Mouse (Mus musculus): ENCODE measurements around the gene Bco1.

Bco1 gene

DNA sequence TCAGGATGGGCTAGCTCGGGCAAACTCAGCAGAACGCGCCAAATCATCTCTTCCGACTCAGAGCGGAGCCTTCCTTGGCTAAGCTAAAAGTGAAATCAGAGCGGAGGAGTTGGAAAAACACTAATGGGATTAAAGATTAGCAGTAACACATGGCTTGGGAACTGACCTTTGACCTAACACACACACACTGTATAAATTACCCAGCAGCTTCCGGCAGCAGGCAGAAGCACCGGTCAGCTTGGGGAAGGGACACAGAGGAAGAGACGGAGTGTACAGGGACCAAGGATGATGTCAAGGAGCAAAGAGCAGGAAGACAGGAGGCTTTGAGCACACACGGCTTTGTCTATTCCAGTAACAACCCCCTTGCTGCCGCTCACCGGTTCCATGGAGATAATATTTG, at the start of gene Bco1:
TSS of gene Bco1 (plus strand) at position 208 of the 400 bp plus-strand sequence.
- DNase-seq = no peak

DNA sequence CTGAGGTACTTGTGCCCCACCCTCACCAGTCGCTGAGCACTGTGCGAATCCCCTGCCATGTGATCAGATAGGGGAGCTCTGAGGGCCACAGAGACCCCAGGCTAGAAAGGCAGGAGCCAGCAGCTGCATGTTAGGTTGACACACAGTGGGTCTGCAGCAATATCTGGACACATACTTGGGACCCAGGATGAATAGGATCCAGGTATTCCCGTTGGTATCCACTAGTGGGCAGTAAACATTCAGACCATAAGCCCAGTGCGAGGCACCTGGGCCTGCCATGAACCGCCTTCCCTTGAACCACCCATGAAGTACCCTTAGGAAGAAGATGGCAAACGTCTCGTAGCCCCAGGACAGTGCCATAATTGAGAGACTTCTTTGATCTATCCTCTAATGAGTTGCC, 46.2 kb upstream of the Bco1 start:
- no peak for DNase-seq

DNA sequence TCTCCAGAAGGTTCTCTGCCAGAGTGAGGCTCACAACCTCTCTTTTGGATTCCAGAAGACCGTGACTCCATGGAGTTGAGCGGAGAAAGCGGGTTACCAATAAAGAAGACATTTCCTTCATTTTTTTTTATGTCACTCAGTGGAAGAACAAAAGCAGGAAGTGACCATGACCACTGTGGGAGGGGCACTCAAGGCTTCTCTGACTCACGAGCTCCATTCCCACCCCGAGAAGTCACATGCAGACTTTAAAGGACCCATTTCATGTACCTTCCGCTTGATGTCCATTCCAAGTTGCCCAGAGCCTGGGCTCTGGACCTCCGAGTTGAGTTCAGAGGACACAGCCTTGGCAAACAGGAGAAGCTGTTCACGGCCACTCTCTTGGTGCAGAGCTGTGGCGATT, 44.9 kb upstream of the Bco1 start:
- no peak for DNase-seq

DNA sequence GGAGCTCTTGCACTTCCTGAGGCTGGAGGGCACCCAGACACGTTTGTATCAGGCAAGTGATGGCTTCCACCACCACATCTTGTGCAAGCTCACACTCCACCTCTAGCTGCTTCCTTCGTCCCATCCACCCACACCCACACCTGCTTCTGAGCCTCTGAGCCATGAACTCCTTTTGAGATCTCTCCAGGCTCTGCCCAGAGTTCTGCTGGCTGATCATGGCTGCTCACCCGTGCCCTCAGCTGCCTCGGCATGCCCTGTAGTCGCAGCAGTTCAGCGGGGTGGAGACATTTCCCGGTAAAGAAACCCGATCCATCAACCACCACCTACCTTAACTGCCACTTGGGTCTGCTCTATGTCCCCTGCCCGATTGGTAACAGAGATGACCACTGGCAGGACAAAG, 44.3 kb upstream of the Bco1 start:
- no peak for DNase-seq

DNA sequence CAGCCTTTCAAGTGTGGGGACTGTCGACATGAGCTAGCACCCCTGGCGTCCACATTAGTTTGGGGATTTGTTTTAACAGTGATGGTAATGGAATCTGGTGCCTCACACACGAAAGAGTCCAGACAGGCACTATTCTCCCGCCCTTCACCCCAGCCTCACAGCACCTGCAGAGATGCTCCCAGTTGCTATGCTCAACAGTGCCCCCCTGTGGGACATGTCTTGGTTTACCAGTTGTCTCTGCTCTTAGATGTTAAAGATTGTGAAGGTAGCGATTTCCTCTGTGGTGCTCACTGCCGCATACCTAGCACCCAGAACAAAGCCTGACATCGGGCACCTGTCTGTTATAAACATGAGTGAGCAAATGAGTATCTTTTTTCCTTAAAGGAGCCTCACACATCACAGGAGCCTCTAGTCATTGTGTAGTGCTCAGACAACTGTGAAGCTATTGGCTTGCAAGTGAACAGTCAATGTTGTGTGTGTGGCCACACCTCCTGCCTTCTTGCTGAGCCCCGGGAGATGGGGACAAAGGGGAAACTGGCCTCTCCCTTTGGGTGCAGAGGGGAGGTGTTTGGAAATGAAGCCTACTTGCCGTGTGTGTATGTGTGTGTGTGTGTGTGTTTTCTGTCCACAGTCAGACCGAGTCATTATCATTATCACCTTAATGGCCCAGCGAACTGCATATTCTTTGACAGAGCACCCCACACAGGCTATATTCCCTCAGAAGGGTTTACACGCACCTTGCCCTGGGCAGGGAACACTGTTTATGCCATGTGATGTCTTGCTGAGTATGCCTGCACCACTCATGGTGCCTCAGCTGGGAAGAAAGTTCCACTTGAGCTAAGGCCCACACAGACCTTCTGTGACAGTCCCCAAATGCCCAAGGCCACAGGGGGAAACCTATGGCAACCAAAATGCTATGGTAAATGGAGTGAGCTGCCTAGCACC, 42.2 kb upstream of the Bco1 start:
- no peak for DNase-seq

- no peak for DNase-seq
These were observed 41.5 kb upstream of the Bco1 start for GRCm38 (mm10) chr8:117054146-117054545.

- no peak for DNase-seq
These were observed 40.6 kb upstream of the Bco1 start for GRCm38 (mm10) chr8:117055097-117055496.

DNA sequence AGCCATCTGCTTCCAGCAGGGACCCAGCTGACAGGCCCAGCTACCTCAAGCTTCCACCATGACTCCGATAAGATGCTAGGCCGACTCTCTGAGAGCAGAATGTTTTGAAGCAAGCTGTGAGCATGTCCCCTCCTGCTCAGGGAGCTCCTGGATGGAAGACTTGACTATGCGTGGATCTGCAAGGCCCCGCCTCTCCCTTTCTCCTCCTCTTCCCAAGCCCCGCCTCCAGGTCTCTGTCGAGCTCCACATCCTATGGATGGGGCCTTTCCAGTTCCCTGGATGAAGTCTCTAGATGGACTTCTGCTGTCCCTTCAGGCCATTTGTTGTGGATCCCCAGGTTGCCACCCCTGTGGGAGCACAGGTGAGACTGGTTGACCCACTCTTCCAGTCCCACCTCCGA, 36.6 kb upstream of the Bco1 start:
- no peak for DNase-seq

GRCm38 (mm10) chr8:117060306-117060705, 35.3 kb upstream of the Bco1 start:
- DNase-seq = no peak

GRCm38 (mm10) chr8:117061180-117061880, 34.3 kb upstream of the Bco1 start:
- DNase-seq = peak; percentile 71

DNA sequence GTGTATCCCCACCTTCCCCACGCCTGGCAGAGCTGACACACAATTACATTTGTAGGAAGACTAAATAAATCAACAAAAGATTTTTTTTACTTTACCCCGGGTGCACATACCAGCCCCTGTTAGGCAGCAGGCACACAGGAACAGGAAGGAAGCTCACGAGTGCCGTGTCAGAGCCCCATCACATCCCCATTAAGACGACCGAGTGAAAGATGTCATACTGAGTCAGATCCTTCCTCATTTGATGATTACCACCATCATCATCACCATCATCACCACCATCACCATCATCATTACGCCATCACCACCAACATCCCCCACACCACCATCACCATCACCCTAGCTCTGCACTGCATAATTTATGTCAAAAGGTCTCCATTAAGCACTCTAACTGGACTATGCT, 28.7 kb upstream of the Bco1 start:
- DNase-seq = no peak

DNA sequence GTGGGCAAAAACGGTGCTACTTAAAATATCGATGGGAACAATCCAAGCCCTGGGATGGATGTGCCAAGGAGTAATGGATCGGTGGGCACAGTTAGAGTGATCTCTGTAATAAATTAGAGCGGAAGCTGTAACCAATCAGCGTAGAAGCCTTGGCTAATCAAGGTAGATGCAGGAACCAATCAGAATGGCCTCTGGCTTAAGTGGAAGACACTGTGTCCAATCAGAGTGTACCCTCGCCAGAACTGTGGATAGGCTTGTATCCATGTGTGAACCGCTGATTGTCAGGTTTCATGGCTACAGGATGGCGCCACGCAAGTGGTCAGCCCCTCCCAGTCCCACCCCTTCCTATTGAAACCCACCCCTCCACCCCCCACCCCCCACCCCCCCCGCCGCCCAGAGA, 28.3 kb upstream of the Bco1 start:
- DNase-seq = no peak

- no peak for DNase-seq
These were observed 27.4 kb upstream of the Bco1 start for GRCm38 (mm10) chr8:117068294-117068693.

DNA sequence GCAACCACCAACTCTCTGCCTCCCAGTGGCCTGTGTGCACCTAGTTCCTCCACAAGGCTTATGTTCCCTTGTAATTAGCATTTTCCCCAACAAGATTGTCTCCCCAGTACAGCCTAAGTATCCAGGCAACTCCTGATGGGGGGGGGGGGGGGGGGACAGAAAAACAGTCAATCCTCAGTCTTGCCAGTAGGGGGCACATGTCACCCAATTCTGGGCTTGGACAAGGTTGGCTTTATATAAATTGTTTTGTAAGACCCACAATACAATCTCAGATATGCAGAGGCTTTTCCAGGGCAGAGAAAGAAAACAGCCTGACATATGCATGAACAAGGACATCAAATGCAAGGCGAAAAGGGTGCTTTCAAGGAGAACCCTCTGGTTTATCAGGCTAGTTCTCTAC, 25.9 kb upstream of the Bco1 start:
- DNase-seq = no peak

DNA sequence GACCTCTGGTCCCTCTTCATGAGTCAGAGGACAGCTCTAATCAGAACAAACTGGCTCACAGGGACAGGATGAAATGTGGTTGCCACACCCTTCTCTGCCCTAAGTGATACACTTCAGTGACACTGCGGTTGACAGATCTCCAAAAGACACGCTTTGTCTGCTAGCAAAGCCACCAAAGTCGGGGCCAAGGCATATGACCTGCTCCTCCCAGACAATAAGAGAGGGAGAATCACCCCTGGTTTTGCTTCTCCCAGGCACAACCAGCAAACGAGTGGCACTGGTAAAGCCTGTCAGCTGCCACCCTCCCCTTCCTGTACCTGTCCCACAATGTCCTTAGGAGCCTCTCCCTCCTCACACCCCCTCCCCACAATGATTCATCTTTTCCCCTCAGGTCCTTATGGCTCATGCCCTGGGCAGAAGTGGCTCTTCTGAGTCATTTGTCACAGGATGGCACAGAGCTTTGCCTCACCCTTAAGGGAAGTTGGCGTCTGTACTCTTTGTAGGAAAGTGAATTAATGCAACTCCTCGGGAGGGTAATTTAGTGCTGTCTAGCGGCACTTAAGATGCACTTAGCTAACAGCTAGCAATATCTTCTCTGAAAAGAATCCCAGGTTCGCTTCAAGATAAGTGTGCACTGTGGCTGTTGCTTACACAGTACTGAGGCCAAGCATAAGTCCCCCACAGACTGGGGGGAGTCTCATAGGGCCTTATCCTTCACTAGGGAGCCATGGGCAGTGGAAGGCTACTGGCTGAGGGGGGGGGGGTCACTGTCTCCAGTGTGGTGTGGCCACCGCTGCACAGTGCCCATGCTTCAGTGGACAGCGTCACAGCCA, 21.1 kb upstream of the Bco1 start:
- DNase-seq = no peak

DNA sequence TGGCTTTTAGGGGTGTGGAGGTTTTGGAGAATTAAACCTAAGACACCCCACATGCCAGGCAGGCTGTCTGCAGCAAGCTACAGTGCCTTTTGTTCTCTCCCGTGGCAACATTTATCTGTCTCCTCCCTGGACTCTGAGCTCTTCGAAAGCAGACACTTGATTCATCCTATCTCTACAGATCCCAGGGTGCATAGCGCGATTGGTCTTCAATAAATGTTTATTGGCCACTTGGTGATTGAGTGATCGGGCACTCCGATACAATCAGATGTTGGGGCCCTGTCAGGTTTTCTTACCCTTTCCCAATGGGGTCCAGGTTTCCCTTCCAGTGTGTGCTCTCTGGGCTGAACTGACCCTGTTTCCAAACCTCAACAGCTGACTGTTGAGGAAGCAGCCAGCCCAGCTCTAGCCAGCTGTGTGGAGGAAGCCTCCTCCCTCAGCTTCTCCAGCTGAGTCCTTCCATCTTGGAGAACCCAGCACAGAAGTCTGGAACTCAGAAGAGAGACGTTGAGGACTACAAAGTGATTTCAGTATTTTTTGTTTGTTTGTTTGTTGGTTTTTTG, 17.2 kb upstream of the Bco1 start:
- no peak for DNase-seq

GRCm38 (mm10) chr8:117079652-117080051, 16.0 kb upstream of the Bco1 start:
- DNase-seq = no peak

GRCm38 (mm10) chr8:117082399-117082872, 13.2 kb upstream of the Bco1 start, which contains the start of gene Pkd1l2:
Gene Pkd1l2, minus strand, starts transcription at chr8:117082449.
- no peak for DNase-seq

DNA sequence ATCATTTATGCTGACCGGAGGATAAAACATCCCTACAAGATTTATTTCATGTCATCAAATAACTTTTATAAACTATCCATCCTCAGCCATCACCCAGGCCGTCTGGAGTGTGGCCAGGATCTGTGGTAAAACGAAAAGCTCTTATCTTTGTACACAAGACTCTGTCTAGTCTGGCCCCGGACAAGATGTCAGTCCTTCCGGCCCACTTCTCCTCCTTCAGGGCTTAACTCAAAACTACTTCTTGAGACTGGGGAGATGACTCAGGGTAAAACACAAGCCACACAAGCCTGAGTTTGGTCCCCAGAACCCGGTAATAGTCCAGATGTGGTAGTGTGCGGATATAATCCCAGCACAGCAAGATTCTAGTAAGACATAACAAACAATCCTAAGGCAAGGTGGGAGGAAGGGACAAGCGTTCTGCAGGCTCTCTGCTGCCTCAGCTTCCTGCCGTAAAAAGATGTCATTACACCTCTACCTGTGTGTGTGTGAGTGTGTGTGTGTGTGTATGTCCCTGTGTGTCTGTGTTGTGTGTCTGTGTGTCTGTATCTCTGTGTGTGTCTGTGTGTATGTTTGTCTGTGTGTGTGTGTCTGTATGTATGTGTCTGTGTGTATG, 12.6 kb upstream of the Bco1 start:
- DNase-seq = no peak

DNA sequence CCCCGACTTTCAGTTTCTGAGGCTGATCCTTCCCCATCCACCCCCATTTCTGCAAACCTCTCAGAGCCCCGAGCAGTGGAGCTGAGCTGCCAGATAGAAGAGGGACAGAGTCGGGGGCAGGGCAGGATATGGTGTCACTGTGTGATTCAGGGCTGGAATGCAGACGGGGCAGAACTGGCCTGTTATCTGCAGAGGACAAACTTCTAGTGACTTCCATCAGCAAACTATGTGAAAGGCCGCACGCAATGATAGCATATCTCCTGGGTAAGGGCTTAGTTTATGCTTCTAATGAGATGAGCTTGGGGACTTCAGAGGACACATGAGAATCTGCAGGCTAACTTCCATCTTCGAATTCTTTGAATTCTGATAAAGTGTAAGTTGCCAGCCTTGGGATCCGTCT, 10.1 kb upstream of the Bco1 start:
- no peak for DNase-seq

- no peak for DNase-seq
These were observed 8.6 kb upstream of the Bco1 start for GRCm38 (mm10) chr8:117087036-117087435.

DNA sequence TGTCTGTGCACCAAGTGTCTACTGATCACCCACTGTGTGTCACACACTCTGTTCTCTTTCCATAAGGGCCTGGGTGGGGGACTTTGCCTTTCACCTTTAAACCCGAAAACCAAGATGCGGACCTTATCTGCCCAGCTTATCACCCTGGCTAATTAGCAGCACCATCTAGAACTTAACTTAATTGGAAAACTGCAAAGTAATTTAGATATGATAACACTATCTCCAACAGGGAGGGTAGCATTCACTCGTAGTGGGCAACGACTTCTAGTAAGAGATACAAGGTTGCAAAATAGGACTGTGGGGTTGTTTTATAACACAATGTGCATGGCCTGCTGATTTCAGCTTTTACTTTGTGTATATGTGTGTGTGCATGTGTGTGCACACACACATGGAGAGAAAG, 5.9 kb upstream of the Bco1 start:
- no peak for DNase-seq

All from right cerebral cortex, adult 18-20 months (tissue).